Mouse (Mus musculus): Measurements from ENCODE around the gene Ddc.

GRCm38 (mm10) chr11:11890139-11890741 is 7.7 kb downstream of the Ddc start:
- TF ChIP-seq CTCF (IDR thresholded peaks at IDR 0.05; ENCODE audit: borderline replicate concordance, insufficient read depth, low read length), result no peak
- TF ChIP-seq POLR2A (IDR thresholded peaks at IDR 0.05; ENCODE audit: low read depth, low read length), result no peak

Data from embryonic fibroblast, embryonic 13.5 days (primary cell).